Mouse (Mus musculus) kidney, embryonic 14.5 days (tissue): ENCODE measurements around the gene Olfr548-ps1. TPM values are rescaled to one million over a fixed set of nuclear protein-coding genes. Genes with fewer than 3 reads are reported as not detected.
"Not testable (repeated sequence)": the region's sequence is repeated elsewhere in the genome, so short reads cannot be mapped to it uniquely, and the experiment has no call there.

Source experiments
- ATAC-seq: fragments of 200-750 bp; cut with Nextera tagmentation; 2 replicates; pipeline ENCODE4 v1.8.0; 2017; ENCODE audit warnings: moderate number of reproducible peaks, mild to moderate bottlenecking, moderate TSS enrichment, moderate library complexity; ENCODE audit not compliant: low FRiP score, low TSS enrichment
- H3K27ac ChIP-seq: fragments of 300-500 bp; sonication (generic); 2 replicates; pipeline ENCODE4 v1.5.1; 2014; ENCODE audit warnings: low read depth, mild to moderate bottlenecking, low read length, moderate library complexity, mixed read lengths
- H3K27me3 ChIP-seq: fragments of 300-500 bp; sonication (generic); 2 replicates; pipeline ENCODE4 v1.6.1; 2014; ENCODE audit warnings: mild to moderate bottlenecking, low read length; ENCODE audit not compliant: control insufficient read depth, insufficient read depth
- H3K36me3 ChIP-seq: fragments of 300-500 bp; sonication (generic); 2 replicates; pipeline ENCODE4 v1.6.1; 2014; ENCODE audit warnings: low read length, mixed read lengths; ENCODE audit not compliant: control insufficient read depth, insufficient read depth
- H3K4me1 ChIP-seq: fragments of 300-500 bp; sonication (generic); 2 replicates; pipeline ENCODE4 v1.6.1; 2014; ENCODE audit warnings: low read length, mixed read lengths; ENCODE audit not compliant: control insufficient read depth, insufficient read depth
- H3K4me2 ChIP-seq: fragments of 300-500 bp; sonication (generic); replicated peaks from 2 replicates; pipeline ENCODE4 v1.6.1; 2014; ENCODE audit warnings: low read depth, mild to moderate bottlenecking, low read length
- H3K4me3 ChIP-seq: fragments of 300-500 bp; sonication (generic); 2 replicates; pipeline ENCODE4 v1.5.1; 2014; ENCODE audit warnings: mild to moderate bottlenecking, low read length
- H3K9ac ChIP-seq: fragments of 300-500 bp; sonication (generic); 2 replicates; pipeline ENCODE4 v1.6.1; 2014; ENCODE audit warnings: low read depth, mild to moderate bottlenecking, low read length, moderate library complexity
- H3K9me3 ChIP-seq: fragments of 300-500 bp; sonication (generic); 2 replicates; pipeline ENCODE4 v1.6.1; 2016; ENCODE audit warnings: low read length; ENCODE audit not compliant: control insufficient read depth
- WGBS: fragments of 180-500 bp; shearing (Covaris S2); extraction: QIAGEN DNeasy Blood & Tissue Kit; methylation state at CpG from one replicate; pipeline ENCODE4 v1.1.7; 2014; 5-methylcytosine and 5-hydroxymethylcytosine counted together
- polyA plus RNA-seq: library from polyadenylated mRNA; unstranded; fragments of >200 nt; fragmentation: Nextera tagmentation; extraction: Ambion mirVana; gene quantifications from 2 replicates; pipeline ENCODE4 v1.2.1, GENCODE M21; 2014

Olfr548-ps1 gene
- not detected in 2 replicates for polyA plus RNA-seq

DNA sequence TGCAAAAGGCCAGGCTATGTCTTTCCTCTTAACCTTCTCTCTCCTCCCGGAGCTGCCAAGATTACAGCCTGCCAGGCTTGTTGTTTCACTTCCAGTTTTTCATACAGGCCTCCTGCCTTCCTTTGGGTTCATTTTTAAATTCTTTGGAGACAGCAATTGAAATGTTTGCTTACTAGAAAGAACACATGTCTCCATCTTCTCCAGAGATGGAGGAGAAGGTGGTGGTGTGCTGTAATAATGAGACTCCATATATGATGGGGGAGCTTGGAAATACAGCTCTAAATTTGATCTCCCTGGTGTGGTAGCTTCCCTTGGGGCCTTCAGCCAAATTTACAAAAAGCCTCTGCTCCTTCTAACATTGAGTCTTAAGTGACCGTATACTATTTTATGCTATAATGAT, at the start of gene Olfr548-ps1:
Gene Olfr548-ps1, plus strand, starts transcription at position 301 of the 400 bp plus-strand sequence.
- 83% methylated on average over 2 of the region's 2 CpGs for WGBS

DNA sequence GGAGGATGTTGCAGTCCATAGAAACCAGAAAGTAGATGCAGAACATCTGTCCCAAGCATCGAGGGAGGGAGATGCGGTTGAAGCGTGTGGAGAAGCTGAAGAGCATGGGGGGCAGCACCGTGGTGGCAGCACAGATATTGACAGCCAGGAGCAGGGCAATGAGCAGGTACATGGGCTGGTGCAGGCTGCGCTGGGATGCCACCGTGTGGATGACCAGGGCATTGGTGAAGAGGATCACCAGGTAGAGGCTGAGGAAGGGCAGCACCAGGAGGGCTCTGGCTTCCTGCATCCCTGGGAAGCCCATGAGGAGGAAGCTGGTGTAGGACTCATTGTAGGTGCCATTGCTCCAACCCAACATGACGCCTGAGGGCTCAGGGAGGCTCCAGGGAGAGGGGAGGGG, 46.3 kb upstream of the Olfr548-ps1 start:
- not testable (repeated sequence) for H3K27ac ChIP-seq, H3K9ac ChIP-seq, H3K4me2 ChIP-seq, H3K9me3 ChIP-seq, H3K4me1 ChIP-seq, H3K36me3 ChIP-seq, ATAC-seq, H3K27me3 ChIP-seq, H3K4me3 ChIP-seq
- WGBS: 45% methylated on average over 7 of the region's 7 CpGs

More for the DNA sequence above, at the start of gene Olfr548-ps1:
- Histone ChIP-seq H3K4me2 (no peak within 1 kb of the TSS), H3K27ac (no peak within 1 kb of the TSS), H3K36me3 (no peaks in the 10 kb centered on the region), H3K9ac (no peak within 1 kb of the TSS), H3K4me3 (no peak within 1 kb of the TSS), H3K9me3 (no peaks in the 10 kb centered on the region), H3K4me1 (no peaks in the 10 kb centered on the region), H3K27me3 (no peaks in the 10 kb centered on the region)
- no peak for ATAC-seq

DNA sequence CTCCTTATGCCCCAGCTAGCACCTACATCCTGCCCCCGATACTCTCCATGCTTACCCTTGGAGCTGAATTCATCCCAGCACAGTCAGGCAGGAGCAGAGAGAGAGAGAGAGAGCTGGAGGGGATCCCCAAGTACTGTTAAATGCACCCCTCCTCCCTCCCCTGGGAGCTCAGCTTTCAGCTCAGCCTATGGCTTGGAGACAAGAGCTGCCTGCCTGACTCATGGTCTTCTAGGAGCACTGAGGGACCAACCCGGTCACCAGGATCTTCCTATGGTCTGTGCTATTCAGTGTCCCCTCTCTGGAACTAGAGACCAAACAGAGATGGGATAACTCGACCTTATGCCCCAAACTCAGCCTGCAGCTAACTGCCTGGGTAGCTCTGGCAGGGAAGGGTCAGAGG, 41.2 kb upstream of the Olfr548-ps1 start, which contains the start of gene Olfr545:
Gene Olfr545, minus strand, starts transcription at position 101 of the 400 bp plus-strand sequence.
- no peak within 1 kb of the TSS for H3K9ac ChIP-seq

DNA sequence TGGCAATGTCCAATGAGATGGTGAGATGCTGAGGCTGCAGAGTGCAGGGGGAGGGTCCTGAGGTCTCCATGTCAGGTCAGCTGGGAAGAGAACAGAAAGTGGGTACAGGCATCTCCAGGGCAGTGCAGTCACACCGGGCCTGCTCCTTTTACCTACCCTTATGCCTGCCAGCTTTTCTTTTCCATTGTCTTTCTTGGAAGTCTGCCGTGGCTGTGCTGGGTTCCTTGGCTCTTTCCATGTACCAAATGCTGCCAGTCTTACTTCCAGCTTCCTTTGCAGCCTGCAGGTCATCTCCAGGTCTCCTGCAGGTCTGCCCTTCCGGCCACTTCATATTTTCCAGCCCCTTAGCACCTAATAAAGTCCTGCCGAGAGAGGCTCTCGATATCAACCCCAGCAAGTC, 38.7 kb upstream of the Olfr548-ps1 start:
- Histone ChIP-seq H3K27ac (no peak overlapping the region), H3K36me3 (no peaks in the 10 kb centered on the region), H3K4me3 (no peak overlapping the region), H3K27me3 (no peaks in the 10 kb centered on the region), H3K4me2 (no peak overlapping the region), H3K9ac (no peak overlapping the region), H3K4me1 (no peaks in the 10 kb centered on the region), H3K9me3 (no peaks in the 10 kb centered on the region)
- WGBS: 82% methylated on average over 5 of the region's 5 CpGs
- ATAC-seq: no peak

More for the DNA sequence above, 41.2 kb upstream of the Olfr548-ps1 start, which contains the start of gene Olfr545:
- 61% methylated on average over 3 of the region's 3 CpGs for WGBS
- ATAC-seq: no peak
- Histone ChIP-seq H3K36me3 (no peaks in the 10 kb centered on the region), H3K4me3 (no peak within 1 kb of the TSS), H3K27ac (no peak within 1 kb of the TSS), H3K4me2 (no peak within 1 kb of the TSS), H3K9me3 (no peaks in the 10 kb centered on the region), H3K27me3 (no peaks in the 10 kb centered on the region), H3K4me1 (no peaks in the 10 kb centered on the region)

DNA sequence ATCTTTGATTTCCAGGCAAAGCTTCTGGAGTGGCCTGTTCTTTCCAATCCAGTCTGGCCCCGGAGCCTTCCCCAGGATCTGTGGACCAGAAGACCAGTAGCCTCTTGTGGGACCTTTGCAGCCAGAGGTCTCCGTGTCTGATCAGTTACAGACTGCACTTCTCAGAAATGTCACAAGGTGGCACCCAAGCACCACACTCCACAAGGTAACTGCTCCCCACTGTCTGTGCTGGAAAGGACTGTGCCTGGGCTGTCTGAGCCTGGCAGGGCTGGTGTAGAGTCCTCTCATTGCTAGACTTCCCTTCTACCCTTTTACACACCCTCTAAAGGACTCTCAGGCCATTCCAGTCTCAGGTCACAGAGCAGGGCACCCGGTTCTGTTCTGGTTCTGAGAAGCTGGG, 33.8 kb upstream of the Olfr548-ps1 start:
- no peaks in the 10 kb centered on the region for H3K9me3 ChIP-seq
- H3K9ac ChIP-seq: no peak overlapping the region
- H3K27ac ChIP-seq: no peak overlapping the region
- no peaks in the 10 kb centered on the region for H3K4me1 ChIP-seq
- no peak overlapping the region for H3K4me3 ChIP-seq
- H3K36me3 ChIP-seq: no peaks in the 10 kb centered on the region
- no peak overlapping the region for H3K4me2 ChIP-seq
- ATAC-seq: peak; percentile 80; the same call in 1 of the 2 replicates
- H3K27me3 ChIP-seq: no peaks in the 10 kb centered on the region
- 48% methylated on average over 3 of the region's 3 CpGs for WGBS

DNA sequence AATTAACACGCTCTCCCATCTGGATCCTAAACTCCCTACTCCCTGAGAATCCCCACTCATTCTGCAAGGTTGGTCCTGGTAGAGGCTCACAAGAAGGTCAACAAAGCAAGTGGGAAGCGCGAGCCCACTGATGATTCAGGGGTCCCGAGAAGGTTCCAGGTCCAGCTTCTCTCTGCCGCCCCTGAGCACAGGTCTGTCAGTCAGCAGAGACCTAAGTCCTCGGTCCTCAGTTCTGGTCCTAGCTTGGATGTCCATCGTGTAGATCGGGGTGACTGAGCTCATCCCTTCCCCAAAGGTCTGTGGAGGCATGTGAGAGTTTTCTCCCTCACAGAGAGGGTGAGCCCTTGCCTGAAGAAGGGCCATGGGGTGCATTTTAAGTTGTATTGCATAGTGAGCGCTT, 32.6 kb upstream of the Olfr548-ps1 start:
- 93% methylated on average over 9 of the region's 9 CpGs for WGBS
- Histone ChIP-seq H3K36me3 (no peaks in the 10 kb centered on the region), H3K4me1 (no peaks in the 10 kb centered on the region), H3K9me3 (no peaks in the 10 kb centered on the region), H3K4me3 (no peak overlapping the region), H3K27ac (no peak overlapping the region), H3K27me3 (no peaks in the 10 kb centered on the region), H3K9ac (no peak overlapping the region), H3K4me2 (no peak overlapping the region)
- ATAC-seq: no peak

DNA sequence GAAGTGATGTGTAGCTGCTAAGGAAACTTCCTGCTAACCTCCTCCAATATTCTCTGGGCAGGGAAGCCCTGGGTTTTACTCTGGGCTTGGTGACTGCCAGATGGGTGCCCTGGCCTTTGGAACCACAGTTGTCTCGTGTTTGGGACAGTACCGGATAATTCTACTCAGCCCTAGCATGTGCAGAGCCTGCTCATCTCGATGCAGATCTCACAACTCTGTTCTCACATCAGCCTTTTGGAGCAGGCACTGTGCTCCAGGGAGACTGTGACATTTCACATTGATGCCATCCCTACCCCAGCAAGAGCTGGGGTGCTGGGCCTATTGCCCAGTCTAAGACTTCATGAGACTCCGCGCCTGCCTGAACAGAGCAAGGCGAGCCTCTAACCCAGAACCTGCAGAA, 32.0 kb upstream of the Olfr548-ps1 start:
- H3K4me3 ChIP-seq: no peak overlapping the region

DNA sequence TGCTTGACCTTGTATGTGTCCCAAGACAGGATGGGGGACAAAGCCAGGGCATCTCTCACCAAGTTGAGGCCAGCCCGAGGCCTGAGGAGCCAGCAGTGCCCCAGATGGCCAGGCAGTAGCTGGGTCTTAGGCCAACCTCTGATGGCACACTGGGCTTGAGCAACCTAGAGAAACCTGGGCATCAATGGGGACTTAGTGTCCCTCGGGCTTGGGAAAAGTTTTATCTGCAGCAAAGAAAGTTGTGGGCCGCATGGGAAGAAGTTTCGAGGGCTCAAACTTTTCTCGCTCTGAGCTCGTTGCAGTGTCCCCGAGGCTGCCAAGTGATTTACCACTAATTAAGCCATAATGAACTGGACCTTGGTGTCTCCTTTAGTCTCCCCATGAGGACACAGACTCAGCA, 31.0 kb upstream of the Olfr548-ps1 start:
- no peaks in the 10 kb centered on the region for H3K9me3 ChIP-seq
- no peak for ATAC-seq
- H3K36me3 ChIP-seq: no peaks in the 10 kb centered on the region
- no peak overlapping the region for H3K4me2 ChIP-seq
- no peak overlapping the region for H3K4me3 ChIP-seq
- H3K27ac ChIP-seq: no peak overlapping the region
- no peak overlapping the region for H3K9ac ChIP-seq
- WGBS: 82% methylated on average over 7 of the region's 7 CpGs
- H3K27me3 ChIP-seq: no peaks in the 10 kb centered on the region
- no peaks in the 10 kb centered on the region for H3K4me1 ChIP-seq

More for the DNA sequence above, 32.0 kb upstream of the Olfr548-ps1 start:
- Histone ChIP-seq H3K9me3 (no peaks in the 10 kb centered on the region), H3K36me3 (no peaks in the 10 kb centered on the region), H3K4me1 (no peaks in the 10 kb centered on the region), H3K9ac (no peak overlapping the region), H3K27me3 (no peaks in the 10 kb centered on the region), H3K4me2 (no peak overlapping the region), H3K27ac (no peak overlapping the region)
- ATAC-seq: no peak
- 89% methylated on average over 6 of the region's 6 CpGs for WGBS

DNA sequence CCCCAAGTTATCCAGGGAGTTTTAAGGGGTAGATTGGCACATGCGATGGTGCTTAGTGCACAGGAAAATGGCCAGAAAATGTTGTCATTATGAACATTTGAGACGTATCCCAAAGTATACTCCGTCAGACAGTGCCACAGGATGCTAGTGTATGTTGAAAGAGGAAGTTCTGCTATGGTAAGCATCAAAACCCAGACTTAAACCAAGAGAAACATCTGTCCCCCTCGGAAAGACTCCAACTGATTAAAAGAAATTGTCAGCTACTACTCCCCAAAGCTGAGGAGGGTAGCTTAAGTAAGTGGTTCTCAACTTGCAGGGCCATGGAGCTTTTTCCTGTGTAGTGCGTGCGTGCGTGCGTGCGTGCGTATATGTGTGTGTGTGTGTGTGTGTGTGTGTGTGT, 28.8 kb upstream of the Olfr548-ps1 start:
- Histone ChIP-seq H3K4me3 (no peak overlapping the region), H3K27ac (no peak overlapping the region), H3K9ac (no peak overlapping the region), H3K9me3 (no peaks in the 10 kb centered on the region), H3K27me3 (no peaks in the 10 kb centered on the region), H3K4me2 (no peak overlapping the region), H3K4me1 (no peaks in the 10 kb centered on the region), H3K36me3 (no peaks in the 10 kb centered on the region)
- ATAC-seq: no peak
- 91% methylated on average over 10 of the region's 10 CpGs for WGBS
